ENCODE assay signal across 11 mouse cellular contexts in the genomic region with DNA sequence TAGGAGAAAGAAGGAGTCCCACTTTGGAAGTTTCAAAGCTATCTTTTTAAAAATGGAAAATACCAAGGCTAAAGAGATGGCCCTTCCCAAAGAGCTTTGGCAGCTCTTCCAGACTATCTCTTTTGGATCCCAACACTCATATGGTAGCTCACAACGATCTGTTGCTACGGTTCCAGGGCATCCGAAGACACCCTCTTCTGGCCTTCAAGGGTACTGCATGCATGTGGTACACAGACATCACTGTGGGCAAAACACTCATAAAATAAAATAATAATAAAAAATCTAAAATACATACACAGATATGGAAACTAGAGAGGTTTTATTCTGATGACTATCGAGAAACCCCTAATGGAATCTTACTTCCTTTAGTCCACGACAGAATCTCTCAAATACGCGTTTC. TPM values are rescaled to one million over a fixed set of nuclear protein-coding genes. Genes with fewer than 3 reads are reported as not detected.
A peak's percentile ranks its signal among the peaks of the same experiment; 100 is the strongest.
DNase-seq lines count a peak whose midpoint lies in the region; ATAC-seq and TF ChIP-seq lines count a peak whose summit lies in the region.
"Had no signal": no experiment of that assay in that cellular context is flagged by ENCODE, and none has a peak within 500 bp of the region (broad histone marks: within the 10 kb centered on the region; RNA-seq: fewer than 3 reads in every experiment).

No protein-coding gene starts in this region.

- H3K9me3 ChIP-seq in liver, postnatal 0 days (ENCODE audit: low read length): no peaks in the 10 kb centered on the region
- no peaks in the 10 kb centered on the region for H3K9me3 ChIP-seq in liver, embryonic 11.5 days (ENCODE audit: control insufficient read depth, low read length)
- no peaks in the 10 kb centered on the region for H3K9me3 ChIP-seq in MEL (replicated peaks; ENCODE audit: insufficient read depth, low read length)
- H3K9me3 ChIP-seq: embryonic facial prominence, embryonic 12.5 days; heart, embryonic 15.5 days had no signal

- no peaks in the 10 kb centered on the region for H3K27me3 ChIP-seq in liver, postnatal 0 days (ENCODE audit: insufficient read depth, low read length)
- no peaks in the 10 kb centered on the region for H3K27me3 ChIP-seq in liver, embryonic 11.5 days (replicated peaks; ENCODE audit: control insufficient read depth, insufficient read depth, low read length)
- no peaks in the 10 kb centered on the region; a peak in 3 of 4 replicates for H3K27me3 ChIP-seq in MEL (ENCODE audit: control insufficient read depth in 1 of 2, insufficient read depth in 2 of 2, low read length in 2 of 2)
- H3K27me3 ChIP-seq: embryonic facial prominence, embryonic 12.5 days; heart, embryonic 15.5 days had no signal

- H3K27ac ChIP-seq in liver, postnatal 0 days (ENCODE audit: low read depth): no peak overlapping the region
- H3K27ac ChIP-seq in liver, embryonic 11.5 days (ENCODE audit: low read depth, low read length): no peak overlapping the region
- no peak overlapping the region for H3K27ac ChIP-seq in MEL (ENCODE audit: control insufficient read depth, low read depth, low read length)
- H3K27ac ChIP-seq: embryonic facial prominence, embryonic 12.5 days; heart, embryonic 15.5 days had no signal

- TF ChIP-seq CTCF in liver, postnatal 0 days (IDR thresholded peaks at IDR 0.05; ENCODE audit: low read depth): peak; percentile 55
- TF ChIP-seq CTCF in MEL (IDR thresholded peaks at IDR 0.05 in 2 of 3, conservative IDR thresholded peaks at IDR 0.05 in 1 of 3; ENCODE audit: control insufficient read depth in 1 of 3, insufficient read depth in 1 of 3, low read depth in 2 of 3, low read length in 3 of 3, poor library complexity in 1 of 3, severe bottlenecking in 1 of 3): peak; percentile 50 to 59 (median 58)

- H3K4me3 ChIP-seq in liver, postnatal 0 days (ENCODE audit: low read depth, low read length): no peak overlapping the region
- H3K4me3 ChIP-seq in liver, embryonic 11.5 days (ENCODE audit: low read depth, low read length): no peak overlapping the region
- no peak overlapping the region for H3K4me3 ChIP-seq in MEL (ENCODE audit: control insufficient read depth in 1 of 2, insufficient read depth in 1 of 2, low read depth in 2 of 2, low read length in 2 of 2)
- H3K4me3 ChIP-seq: embryonic facial prominence, embryonic 12.5 days; heart, embryonic 15.5 days had no signal

- TF ChIP-seq POLR2A in MEL (IDR thresholded peaks at IDR 0.05; ENCODE audit: control insufficient read depth in 1 of 2, insufficient read depth in 1 of 2, low read depth in 1 of 2, low read length in 2 of 2, poor library complexity in 1 of 2): no peak

- no peaks in the 10 kb centered on the region for H3K4me1 ChIP-seq in liver, postnatal 0 days (ENCODE audit: insufficient read depth)
- no peaks in the 10 kb centered on the region for H3K4me1 ChIP-seq in liver, embryonic 11.5 days (replicated peaks; ENCODE audit: control insufficient read depth, insufficient read depth, low read length)
- no peaks in the 10 kb centered on the region for H3K4me1 ChIP-seq in MEL (ENCODE audit: control insufficient read depth in 1 of 2, insufficient read depth in 2 of 2, low read length in 2 of 2)
- H3K4me1 ChIP-seq: embryonic facial prominence, embryonic 12.5 days had no signal

- TF ChIP-seq EP300 in liver, postnatal 0 days (IDR thresholded peaks at IDR 0.05; ENCODE audit: low read depth): no peak
- TF ChIP-seq EP300 in MEL (IDR thresholded peaks at IDR 0.05; ENCODE audit: low read depth in 1 of 2, low read length in 2 of 2): no peak

- no peaks in the 10 kb centered on the region for H3K36me3 ChIP-seq in liver, postnatal 0 days (replicated peaks; ENCODE audit: insufficient read depth, low read length)
- H3K36me3 ChIP-seq in liver, embryonic 11.5 days (ENCODE audit: control insufficient read depth, insufficient read depth, low read length): no peaks in the 10 kb centered on the region
- no peaks in the 10 kb centered on the region for H3K36me3 ChIP-seq in MEL (ENCODE audit: control insufficient read depth in 1 of 2, insufficient read depth in 2 of 2, low read length in 2 of 2)
- H3K36me3 ChIP-seq: embryonic facial prominence, embryonic 12.5 days; heart, embryonic 15.5 days had no signal

- H3K9ac ChIP-seq in liver, postnatal 0 days (replicated peaks): no peak overlapping the region
- no peak overlapping the region for H3K9ac ChIP-seq in liver, embryonic 11.5 days (ENCODE audit: low read depth, low read length)
- H3K9ac ChIP-seq in MEL (ENCODE audit: control insufficient read depth, low read depth, low read length, poor library complexity, severe bottlenecking): no peak overlapping the region
- H3K9ac ChIP-seq: embryonic facial prominence, embryonic 12.5 days; heart, embryonic 15.5 days had no signal

- no peak for ATAC-seq in liver, postnatal 0 days
- no peak for ATAC-seq in liver, embryonic 11.5 days (replicated peaks; ENCODE audit: low FRiP score)

- DNase-seq in gastrocnemius, adult 18-20 months (ENCODE audit: low spot score): peak; percentile 34
- DNase-seq in gastrocnemius, postnatal 25 days: no peak
- DNase-seq in liver, postnatal 0 days: no peak
- DNase-seq in liver, embryonic 11.5 days (ENCODE audit: low spot score): no peak
- DNase-seq in MEL (ENCODE audit: low read depth, low spot score): peak; percentile 29
- peak; percentile 11 for DNase-seq in retina, postnatal 1 day
- DNase-seq in urinary bladder, postnatal 25 days (ENCODE audit: low spot score): no peak
- no peak for DNase-seq in left cerebral cortex, adult 9 months (ENCODE audit: low spot score in 2 of 2)

- H3K4me2 ChIP-seq in liver, postnatal 0 days (ENCODE audit: low read depth, low read length): no peak overlapping the region
- no peak overlapping the region for H3K4me2 ChIP-seq in liver, embryonic 11.5 days
- H3K4me2 ChIP-seq: embryonic facial prominence, embryonic 12.5 days; heart, embryonic 15.5 days had no signal

- peak; percentile 54 for TF ChIP-seq RAD21 in MEL (IDR thresholded peaks at IDR 0.05; ENCODE audit: low read depth, low read length)

- WGBS in liver, postnatal 0 days (ENCODE audit: insufficient replicate concordance): 77% methylated on average over 7 of the region's 7 CpGs
- WGBS in liver, embryonic 11.5 days: 76% methylated on average over 7 of the region's 7 CpGs

- no peaks in the 10 kb centered on the region for H3K79me2 ChIP-seq in MEL (ENCODE audit: control insufficient read depth, insufficient read depth, low read length, poor library complexity)

TF ChIP-seq in MEL, 35 proteins besides CTCF, POLR2A, EP300 and RAD21:
- TF ChIP-seq UBTF (IDR thresholded peaks at IDR 0.05; ENCODE audit: borderline replicate concordance, insufficient read depth, low read depth, low read length): no peak
- peak; percentile 67 for TF ChIP-seq SMC3 (IDR thresholded peaks at IDR 0.05; ENCODE audit: low read depth, low read length)
- no peak for TF ChIP-seq MAX (IDR thresholded peaks at IDR 0.05; ENCODE audit: low read length)
- no peak for TF ChIP-seq ELF1 (IDR thresholded peaks at IDR 0.05; ENCODE audit: low read depth, low read length)
- peak; percentile 35; the same call in 1 of the 2 replicates for TF ChIP-seq ZC3H11A (IDR thresholded peaks at IDR 0.05; ENCODE audit: low read depth, low read length)

RNA-seq across cellular contexts. Expression of gene Ckmt2, which starts 17.9 kb away (rescaled TPM):
- 1,000 to 10,000 TPM; 1,267 to 1,509 TPM for total RNA-seq in gastrocnemius, adult 18-20 months (2021)
- total RNA-seq in gastrocnemius, postnatal 25 days (2021): 1,000 to 10,000 TPM; 1,499 to 1,709 TPM
- polyA plus RNA-seq in liver, postnatal 0 days (2015; fragmentation: Nextera tagmentation; extraction: Ambion mirVana): 0.33 and 9.0 TPM in 2 replicates
- polyA plus RNA-seq in liver, embryonic 11.5 days (2014; fragmentation: Nextera tagmentation; extraction: Ambion mirVana): not detected in 2 replicates
- not detected in 2 replicates for total RNA-seq in MEL (2012; rRNA removed)
- not detected for polyA plus RNA-seq in MEL (2012; ENCODE audit: insufficient read depth in 1 of 2, insufficient read length in 2 of 2, low read depth in 1 of 2, low replicate concordance in 2 of 2, missing spikeins in 1 of 2)
- total RNA-seq: megakaryocyte-erythroid progenitor cell, adult 5-6 weeks had no signal
- polyA plus RNA-seq: embryonic facial prominence, embryonic 12.5 days had no signal

RNA-seq across cellular contexts. Expression of gene Zcchc9, which starts 51.3 kb away (rescaled TPM):
- total RNA-seq in gastrocnemius, adult 18-20 months (2021): 10 to 100 TPM; 11.0 to 12.3 TPM
- 10 to 100 TPM; 11.9 to 13.3 TPM for total RNA-seq in gastrocnemius, postnatal 25 days (2021)
- 6.8 and 8.8 TPM in 2 replicates for polyA plus RNA-seq in liver, postnatal 0 days (2015; fragmentation: Nextera tagmentation; extraction: Ambion mirVana)
- 31.4 and 32.6 TPM in 2 replicates for polyA plus RNA-seq in liver, embryonic 11.5 days (2014; fragmentation: Nextera tagmentation; extraction: Ambion mirVana)
- total RNA-seq in MEL (2012; rRNA removed): 24.7 and 27.5 TPM in 2 replicates
- 100 to 1,000 TPM in 1 of 2 experiments, 10 to 100 TPM in 1; 37.3 to 191 TPM for polyA plus RNA-seq in MEL (2012; ENCODE audit: insufficient read depth in 1 of 2, insufficient read length in 2 of 2, low read depth in 1 of 2, low replicate concordance in 2 of 2, missing spikeins in 1 of 2)

Comparison
In these comparisons a context has a peak if more than half of its experiments do, and no peak if none do; other contexts are left out.
1. DNase-seq: peak in gastrocnemius, adult 18-20 months (single experiment), MEL (single experiment) and retina, postnatal 1 day (single experiment); none in gastrocnemius, postnatal 25 days (single experiment), liver, postnatal 0 days (single experiment), liver, embryonic 11.5 days (single experiment), urinary bladder, postnatal 25 days (single experiment) and left cerebral cortex, adult 9 months (0 of 2).
2. RNA of gene Ckmt2, which starts 17.9 kb away (total RNA-seq): 1,499 to 1,709 TPM in gastrocnemius, postnatal 25 days and 1,267 to 1,509 TPM in gastrocnemius, adult 18-20 months; not detected in MEL; every median in the first group is over 1,000 times any median in the second.